Mouse (Mus musculus): Measurements from ENCODE around the gene Ldhd. TPM values are rescaled to one million over a fixed set of nuclear protein-coding genes. Genes with fewer than 3 reads are reported as not detected.

Ldhd gene
- polyA plus RNA-seq (2012; rRNA removed): 22.9 and 24.4 TPM in 2 replicates

GRCm38 (mm10) chr8:111630105-111630521, at the start of gene Ldhd:
TSS of gene Ldhd (minus strand) at chr8:111630374.
- TF ChIP-seq CTCF (IDR thresholded peaks at IDR 0.05; ENCODE audit: borderline replicate concordance, insufficient read depth, low read depth, low read length) (no peak), POLR2A (IDR thresholded peaks at IDR 0.05; ENCODE audit: borderline replicate concordance, insufficient read depth, low read length) (peak; percentile 86)
- Histone ChIP-seq H3K4me1 (ENCODE audit: control insufficient read depth, insufficient read depth, low read length) (peaks cover 10% of the 10 kb centered on the region), H3K4me3 (replicated peaks; ENCODE audit: insufficient read depth, low read depth, low read length) (peak within 1 kb of the TSS; percentile 73), H3K27me3 (ENCODE audit: control insufficient read depth, insufficient read depth, low read length) (no peaks in the 10 kb centered on the region), H3K27ac (ENCODE audit: insufficient read depth, low read length) (peak within 1 kb of the TSS; percentile 82)
- WGBS: 9% methylated on average over 13 of the region's 13 CpGs
- DNase-seq: peak; percentile 80 to 81

DNA sequence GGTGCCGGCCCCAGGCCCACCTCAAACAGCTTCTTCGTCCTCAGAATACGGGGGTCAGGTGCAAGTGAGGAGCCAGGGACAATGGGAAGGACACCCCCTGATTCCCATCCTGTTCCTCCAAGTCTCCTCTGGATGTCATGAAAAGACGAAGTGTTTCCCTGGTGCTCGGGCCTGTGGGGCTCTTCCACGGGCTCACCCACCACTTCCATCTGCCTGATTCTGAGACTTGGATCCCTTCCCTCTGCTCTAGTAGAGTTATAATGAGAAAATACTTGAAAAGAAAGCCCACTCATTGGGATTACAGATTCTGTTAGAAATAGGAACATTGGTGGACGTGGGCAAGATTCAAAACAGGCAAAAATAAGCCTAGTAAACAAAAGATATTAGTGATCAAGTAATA, 48.7 kb upstream of the Ldhd start:
- no peaks in the 10 kb centered on the region for H3K27me3 ChIP-seq (ENCODE audit: control insufficient read depth, insufficient read depth, low read length)
- no peak for TF ChIP-seq CTCF (IDR thresholded peaks at IDR 0.05; ENCODE audit: borderline replicate concordance, insufficient read depth, low read depth, low read length)
- no peak for TF ChIP-seq POLR2A (IDR thresholded peaks at IDR 0.05; ENCODE audit: borderline replicate concordance, insufficient read depth, low read length)
- WGBS: 91% methylated on average over 7 of the region's 7 CpGs
- no peak overlapping the region for H3K4me3 ChIP-seq (replicated peaks; ENCODE audit: insufficient read depth, low read depth, low read length)
- H3K27ac ChIP-seq (ENCODE audit: insufficient read depth, low read length): no peak overlapping the region
- no peak for DNase-seq
- no peaks in the 10 kb centered on the region for H3K4me1 ChIP-seq (ENCODE audit: control insufficient read depth, insufficient read depth, low read length)

- 26% methylated on average over 3 of the region's 3 CpGs for WGBS
Measured at GRCm38 (mm10) chr8:111678111-111678510, 47.9 kb upstream of the Ldhd start.

DNA sequence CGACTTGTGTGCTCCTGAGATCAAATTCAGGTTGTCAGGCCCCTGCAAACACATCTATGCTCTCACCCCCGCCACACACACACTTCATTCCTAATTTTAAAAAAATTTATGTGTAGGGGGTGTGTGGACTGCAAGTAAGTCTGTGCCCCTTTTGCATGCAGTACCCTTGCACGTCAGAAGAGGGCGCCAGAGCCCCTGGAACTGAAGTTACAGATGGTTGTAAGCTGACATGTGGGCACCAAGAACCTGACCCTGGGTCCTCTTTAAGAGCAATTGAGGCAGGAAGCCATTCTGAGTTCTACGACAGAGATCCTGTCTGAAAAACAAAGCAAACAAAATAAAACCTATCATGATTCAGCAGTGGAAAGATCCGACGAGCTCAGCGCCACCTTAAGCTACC, 46.1 kb upstream of the Ldhd start:
- Histone ChIP-seq H3K4me3 (replicated peaks; ENCODE audit: insufficient read depth, low read depth, low read length) (no peak overlapping the region), H3K4me1 (ENCODE audit: control insufficient read depth, insufficient read depth, low read length) (no peaks in the 10 kb centered on the region), H3K27ac (ENCODE audit: insufficient read depth, low read length) (no peak overlapping the region), H3K27me3 (ENCODE audit: control insufficient read depth, insufficient read depth, low read length) (no peaks in the 10 kb centered on the region)
- TF ChIP-seq CTCF (IDR thresholded peaks at IDR 0.05; ENCODE audit: borderline replicate concordance, insufficient read depth, low read depth, low read length) (peak; percentile 43; the same call in 1 of the 2 replicates), POLR2A (IDR thresholded peaks at IDR 0.05; ENCODE audit: borderline replicate concordance, insufficient read depth, low read length) (no peak)
- 85% methylated on average over 8 of the region's 8 CpGs for WGBS
- DNase-seq: peak in 1 of 2 experiments; percentile 26

More at GRCm38 (mm10) chr8:111678111-111678510, 47.9 kb upstream of the Ldhd start:
- DNase-seq: peak; percentile 54 to 67
- no peak overlapping the region for H3K27ac ChIP-seq (ENCODE audit: insufficient read depth, low read length)
- H3K27me3 ChIP-seq (ENCODE audit: control insufficient read depth, insufficient read depth, low read length): no peaks in the 10 kb centered on the region
- no peaks in the 10 kb centered on the region for H3K4me1 ChIP-seq (ENCODE audit: control insufficient read depth, insufficient read depth, low read length)
- H3K4me3 ChIP-seq (replicated peaks; ENCODE audit: insufficient read depth, low read depth, low read length): no peak overlapping the region
- TF ChIP-seq POLR2A (IDR thresholded peaks at IDR 0.05; ENCODE audit: borderline replicate concordance, insufficient read depth, low read length) (no peak), CTCF (IDR thresholded peaks at IDR 0.05; ENCODE audit: borderline replicate concordance, insufficient read depth, low read depth, low read length) (peak; percentile 75)

- no peaks in the 10 kb centered on the region for H3K27me3 ChIP-seq (ENCODE audit: control insufficient read depth, insufficient read depth, low read length)
- DNase-seq: no peak
Measured at GRCm38 (mm10) chr8:111666751-111667150, 36.6 kb upstream of the Ldhd start.

GRCm38 (mm10) chr8:111662473-111662872, 32.3 kb upstream of the Ldhd start:
- no peaks in the 10 kb centered on the region for H3K27me3 ChIP-seq (ENCODE audit: control insufficient read depth, insufficient read depth, low read length)
- 94% methylated on average over 3 of the region's 3 CpGs for WGBS
- H3K27ac ChIP-seq (ENCODE audit: insufficient read depth, low read length): no peak overlapping the region
- TF ChIP-seq POLR2A (IDR thresholded peaks at IDR 0.05; ENCODE audit: borderline replicate concordance, insufficient read depth, low read length) (no peak), CTCF (IDR thresholded peaks at IDR 0.05; ENCODE audit: borderline replicate concordance, insufficient read depth, low read depth, low read length) (peak; percentile 79)
- no peaks in the 10 kb centered on the region; the same call in 1 of the 2 replicates for H3K4me1 ChIP-seq (ENCODE audit: control insufficient read depth, insufficient read depth, low read length)
- peak; percentile 72 to 79 for DNase-seq
- H3K4me3 ChIP-seq (replicated peaks; ENCODE audit: insufficient read depth, low read depth, low read length): no peak overlapping the region

More at GRCm38 (mm10) chr8:111666751-111667150, 36.6 kb upstream of the Ldhd start:
- Histone ChIP-seq H3K4me1 (ENCODE audit: control insufficient read depth, insufficient read depth, low read length) (no peaks in the 10 kb centered on the region), H3K27ac (ENCODE audit: insufficient read depth, low read length) (no peak overlapping the region), H3K4me3 (replicated peaks; ENCODE audit: insufficient read depth, low read depth, low read length) (no peak overlapping the region)
- 93% methylated on average over 2 of the region's 2 CpGs for WGBS
- TF ChIP-seq CTCF (IDR thresholded peaks at IDR 0.05; ENCODE audit: borderline replicate concordance, insufficient read depth, low read depth, low read length) (no peak), POLR2A (IDR thresholded peaks at IDR 0.05; ENCODE audit: borderline replicate concordance, insufficient read depth, low read length) (no peak)

DNA sequence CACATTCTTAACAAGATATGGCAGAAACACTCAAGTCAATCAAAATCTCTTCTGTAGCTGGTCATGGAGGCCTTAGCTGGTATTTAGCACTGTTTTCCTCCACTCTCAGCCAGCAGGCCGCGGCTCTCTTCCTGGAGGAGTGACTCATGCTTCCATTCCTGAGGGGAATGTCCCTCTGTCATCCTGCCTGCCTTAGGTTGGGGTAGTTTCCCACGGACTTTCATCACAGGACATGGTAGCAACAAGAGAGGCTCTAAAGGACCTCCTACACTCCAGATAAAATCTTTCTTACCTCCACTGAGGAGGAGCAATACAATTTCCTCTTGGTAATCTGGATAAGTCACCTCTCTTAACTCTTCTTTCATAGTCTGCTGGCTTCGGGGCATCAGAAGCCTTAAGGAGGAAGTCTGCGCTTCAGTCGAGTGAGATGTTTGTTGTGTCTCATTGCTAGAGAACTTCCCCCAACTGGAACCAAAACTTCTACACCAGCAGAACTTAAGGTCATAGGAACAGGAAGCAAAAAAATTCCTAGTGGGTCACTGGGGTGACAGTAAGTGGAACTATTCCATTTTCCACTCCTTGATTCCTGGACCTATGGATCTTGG, 28.7 kb upstream of the Ldhd start:
- no peak overlapping the region for H3K4me3 ChIP-seq (replicated peaks; ENCODE audit: insufficient read depth, low read depth, low read length)
- 57% methylated on average over 6 of the region's 6 CpGs for WGBS
- no peak for DNase-seq
- no peaks in the 10 kb centered on the region for H3K27me3 ChIP-seq (ENCODE audit: control insufficient read depth, insufficient read depth, low read length)
- no peaks in the 10 kb centered on the region; the same call in 1 of the 2 replicates for H3K4me1 ChIP-seq (ENCODE audit: control insufficient read depth, insufficient read depth, low read length)
- no peak overlapping the region for H3K27ac ChIP-seq (ENCODE audit: insufficient read depth, low read length)
- no peak for TF ChIP-seq POLR2A (IDR thresholded peaks at IDR 0.05; ENCODE audit: borderline replicate concordance, insufficient read depth, low read length)
- TF ChIP-seq CTCF (IDR thresholded peaks at IDR 0.05; ENCODE audit: borderline replicate concordance, insufficient read depth, low read depth, low read length): no peak

- DNase-seq: no peak
- 26% methylated on average over 1 of the region's 1 CpGs for WGBS
- Histone ChIP-seq H3K27ac (ENCODE audit: insufficient read depth, low read length) (no peak overlapping the region), H3K4me3 (replicated peaks; ENCODE audit: insufficient read depth, low read depth, low read length) (no peak overlapping the region), H3K4me1 (ENCODE audit: control insufficient read depth, insufficient read depth, low read length) (no peaks in the 10 kb centered on the region; the same call in 1 of the 2 replicates), H3K27me3 (ENCODE audit: control insufficient read depth, insufficient read depth, low read length) (no peaks in the 10 kb centered on the region)
- TF ChIP-seq POLR2A (IDR thresholded peaks at IDR 0.05; ENCODE audit: borderline replicate concordance, insufficient read depth, low read length): no peak
- TF ChIP-seq CTCF (IDR thresholded peaks at IDR 0.05; ENCODE audit: borderline replicate concordance, insufficient read depth, low read depth, low read length): no peak
Measured at GRCm38 (mm10) chr8:111657312-111657854, 27.2 kb upstream of the Ldhd start.
